12 mouse cellular contexts compared by ENCODE assay signal in genomic region chr4:45509416-45509815, GRCm38 (mm10). TPM values are rescaled to one million over a fixed set of nuclear protein-coding genes. Genes with fewer than 3 reads are reported as not detected.
A peak's percentile ranks its signal among the peaks of the same experiment; 100 is the strongest.
DNase-seq lines count a peak whose midpoint lies in the region; ATAC-seq and TF ChIP-seq lines count a peak whose summit lies in the region.
"Had no signal": no experiment of that assay in that cellular context is flagged by ENCODE, and none has a peak within 500 bp of the region (broad histone marks: within the 10 kb centered on the region; RNA-seq: fewer than 3 reads in every experiment).

No protein-coding gene starts in this region.

- WGBS in heart, embryonic 10.5 days: 88% methylated on average over 4 of the region's 4 CpGs
- WGBS in hindbrain, postnatal 0 days: 74% methylated on average over 4 of the region's 4 CpGs
- 80% methylated on average over 4 of the region's 4 CpGs for WGBS in hindbrain, embryonic 14.5 days
- 88% methylated on average over 4 of the region's 4 CpGs for WGBS in lung, postnatal 0 days
- WGBS in lung, adult 2 months: 91% methylated on average over 4 of the region's 4 CpGs
- 88% methylated on average over 4 of the region's 4 CpGs for WGBS in stomach, postnatal 0 days

- peaks cover 91% of the 10 kb centered on the region for H3K4me1 ChIP-seq in heart, embryonic 10.5 days
- peaks cover 26% of the 10 kb centered on the region for H3K4me1 ChIP-seq in hindbrain, postnatal 0 days (ENCODE audit: insufficient read depth, low read length)
- peaks cover 37% of the 10 kb centered on the region for H3K4me1 ChIP-seq in hindbrain, embryonic 14.5 days (replicated peaks; ENCODE audit: control insufficient read depth, insufficient read depth, low read length)
- peaks cover 44% of the 10 kb centered on the region for H3K4me1 ChIP-seq in lung, postnatal 0 days (ENCODE audit: insufficient read depth, low read depth, low read length)
- H3K4me1 ChIP-seq in lung, adult 2 months (ENCODE audit: control insufficient read depth, insufficient read depth, low read length): peaks cover 44% of the 10 kb centered on the region
- H3K4me1 ChIP-seq in stomach, postnatal 0 days (replicated peaks; ENCODE audit: control insufficient read depth, insufficient read depth): peaks cover 24% of the 10 kb centered on the region

- H3K9ac ChIP-seq in hindbrain, postnatal 0 days (replicated peaks; ENCODE audit: low read length): no peak overlapping the region
- H3K9ac ChIP-seq in hindbrain, embryonic 14.5 days: no peak overlapping the region
- H3K9ac ChIP-seq in lung, postnatal 0 days (replicated peaks; ENCODE audit: low read depth): no peak overlapping the region
- no peak overlapping the region for H3K9ac ChIP-seq in stomach, postnatal 0 days (ENCODE audit: low read length)
- H3K9ac ChIP-seq: liver, embryonic 14.5 days; neural tube, embryonic 15.5 days had no signal

- no peaks in the 10 kb centered on the region for H3K9me3 ChIP-seq in heart, embryonic 10.5 days
- no peaks in the 10 kb centered on the region for H3K9me3 ChIP-seq in hindbrain, postnatal 0 days (ENCODE audit: low read length)
- H3K9me3 ChIP-seq in hindbrain, embryonic 14.5 days (ENCODE audit: control insufficient read depth, low read length): no peaks in the 10 kb centered on the region
- H3K9me3 ChIP-seq in lung, postnatal 0 days (ENCODE audit: low read length): no peaks in the 10 kb centered on the region
- no peaks in the 10 kb centered on the region for H3K9me3 ChIP-seq in stomach, postnatal 0 days (ENCODE audit: control insufficient read depth, low read length)
- H3K9me3 ChIP-seq: neural tube, embryonic 15.5 days had no signal

- no peak for ATAC-seq in hindbrain, postnatal 0 days
- no peak for ATAC-seq in hindbrain, embryonic 14.5 days (ENCODE audit: low FRiP score)
- ATAC-seq in lung, postnatal 0 days: no peak
- ATAC-seq in stomach, postnatal 0 days (ENCODE audit: low FRiP score, low TSS enrichment): no peak

- DNase-seq in heart, embryonic 10.5 days (ENCODE audit: low spot score): no peak
- no peak for DNase-seq in heart, adult 9 months (ENCODE audit: low spot score in 2 of 2)
- peak; percentile 31 for DNase-seq in hindbrain, postnatal 0 days (ENCODE audit: low spot score)
- no peak for DNase-seq in hindbrain, embryonic 14.5 days (ENCODE audit: low spot score)
- no peak for DNase-seq in lung, postnatal 0 days (ENCODE audit: low spot score)
- DNase-seq in lung, adult 2 months: no peak
- DNase-seq in stomach, postnatal 0 days (ENCODE audit: low spot score): no peak
- no peak for DNase-seq in yolk sac, embryonic 10.5 days (ENCODE audit: low spot score)
- DNase-seq: right cerebral cortex, adult 18-20 months; spleen, adult 18-20 months had no signal

- no peak overlapping the region for H3K4me2 ChIP-seq in hindbrain, postnatal 0 days (ENCODE audit: low read depth, low read length)
- no peak overlapping the region for H3K4me2 ChIP-seq in hindbrain, embryonic 14.5 days (replicated peaks)
- no peak overlapping the region for H3K4me2 ChIP-seq in lung, postnatal 0 days (replicated peaks; ENCODE audit: low read depth, low read length)
- no peak overlapping the region for H3K4me2 ChIP-seq in stomach, postnatal 0 days (replicated peaks; ENCODE audit: low read depth)
- H3K4me2 ChIP-seq: neural tube, embryonic 15.5 days had no signal

- H3K27ac ChIP-seq in heart, embryonic 10.5 days: peak overlapping the region; percentile 93
- no peak overlapping the region for H3K27ac ChIP-seq in hindbrain, postnatal 0 days
- no peak overlapping the region for H3K27ac ChIP-seq in hindbrain, embryonic 14.5 days
- 0 out of 2 replicates have a peak overlapping the region, but pooled peaks have one; percentile 71 for H3K27ac ChIP-seq in lung, postnatal 0 days (ENCODE audit: low read length)
- peak overlapping the region; percentile 63 for H3K27ac ChIP-seq in stomach, postnatal 0 days (replicated peaks)
- H3K27ac ChIP-seq: liver, embryonic 14.5 days; neural tube, embryonic 15.5 days had no signal

- no peak for TF ChIP-seq POLR2A in lung, adult 2 months (IDR thresholded peaks at IDR 0.05; ENCODE audit: borderline replicate concordance, extremely low read depth, low read depth, low read length)

- no peak for TF ChIP-seq CTCF in hindbrain, postnatal 0 days (IDR thresholded peaks at IDR 0.05; ENCODE audit: low read depth)
- no peak for TF ChIP-seq CTCF in lung, postnatal 0 days (IDR thresholded peaks at IDR 0.05)
- TF ChIP-seq CTCF in lung, adult 2 months (IDR thresholded peaks at IDR 0.05; ENCODE audit: insufficient read depth, low read length): no peak
- TF ChIP-seq CTCF in stomach, postnatal 0 days (IDR thresholded peaks at IDR 0.05; ENCODE audit: low read depth): no peak

- no peak for TF ChIP-seq EP300 in lung, postnatal 0 days (IDR thresholded peaks at IDR 0.05)
- no peak for TF ChIP-seq EP300 in stomach, postnatal 0 days (optimal IDR thresholded peaks at IDR 0.05)

- H3K4me3 ChIP-seq in heart, embryonic 10.5 days: no peak overlapping the region
- no peak overlapping the region for H3K4me3 ChIP-seq in hindbrain, postnatal 0 days (ENCODE audit: low read length)
- H3K4me3 ChIP-seq in hindbrain, embryonic 14.5 days (replicated peaks; ENCODE audit: low read length): no peak overlapping the region
- no peak overlapping the region for H3K4me3 ChIP-seq in lung, postnatal 0 days (ENCODE audit: low read depth, low read length)
- H3K4me3 ChIP-seq in lung, adult 2 months (replicated peaks; ENCODE audit: extremely low read depth, low read depth, low read length): no peak overlapping the region
- no peak overlapping the region for H3K4me3 ChIP-seq in stomach, postnatal 0 days (ENCODE audit: low read depth, low read length)
- H3K4me3 ChIP-seq: neural tube, embryonic 15.5 days had no signal

- no peaks in the 10 kb centered on the region for H3K27me3 ChIP-seq in heart, embryonic 10.5 days (ENCODE audit: insufficient read depth, poor library complexity, severe bottlenecking)
- no peaks in the 10 kb centered on the region for H3K27me3 ChIP-seq in hindbrain, postnatal 0 days (ENCODE audit: insufficient read depth, low read length)
- no peaks in the 10 kb centered on the region for H3K27me3 ChIP-seq in hindbrain, embryonic 14.5 days (ENCODE audit: control insufficient read depth, insufficient read depth, low read length)
- no peaks in the 10 kb centered on the region for H3K27me3 ChIP-seq in lung, postnatal 0 days (replicated peaks; ENCODE audit: insufficient read depth, low read length)
- H3K27me3 ChIP-seq in stomach, postnatal 0 days (ENCODE audit: control insufficient read depth, insufficient read depth, low read length): no peaks in the 10 kb centered on the region
- H3K27me3 ChIP-seq: neural tube, embryonic 15.5 days had no signal

- no peaks in the 10 kb centered on the region for H3K36me3 ChIP-seq in heart, embryonic 10.5 days
- no peaks in the 10 kb centered on the region for H3K36me3 ChIP-seq in hindbrain, postnatal 0 days (ENCODE audit: insufficient read depth, low read length)
- H3K36me3 ChIP-seq in hindbrain, embryonic 14.5 days (replicated peaks; ENCODE audit: control insufficient read depth, insufficient read depth): no peaks in the 10 kb centered on the region
- H3K36me3 ChIP-seq in lung, postnatal 0 days (ENCODE audit: insufficient read depth, low read length): no peaks in the 10 kb centered on the region
- no peaks in the 10 kb centered on the region; the same call in 1 of the 2 replicates for H3K36me3 ChIP-seq in stomach, postnatal 0 days (ENCODE audit: control insufficient read depth, insufficient read depth, low read length)
- H3K36me3 ChIP-seq: neural tube, embryonic 15.5 days had no signal

RNA-seq across cellular contexts. Expression of gene Shb, which starts 22.9 kb away (rescaled TPM):
- 8.2 and 8.3 TPM in 2 replicates for polyA plus RNA-seq in heart, embryonic 10.5 days (2016; fragmentation: Nextera tagmentation; extraction: Ambion mirVana)
- total RNA-seq in hindbrain, postnatal 0 days (2014; rRNA removed): 29.0 and 33.6 TPM in 2 replicates
- polyA plus RNA-seq in hindbrain, postnatal 0 days (2015; fragmentation: Nextera tagmentation; extraction: Ambion mirVana): 5.5 and 6.1 TPM in 2 replicates
- polyA plus RNA-seq in hindbrain, embryonic 14.5 days (2014; fragmentation: Nextera tagmentation; extraction: Ambion mirVana): 8.7 and 9.9 TPM in 2 replicates
- polyA plus RNA-seq in lung, postnatal 0 days (2015; fragmentation: Nextera tagmentation; extraction: Ambion mirVana): 7.1 and 8.8 TPM in 2 replicates
- 36.2 and 37.7 TPM in 2 replicates for polyA plus RNA-seq in lung, adult 2 months (2012; rRNA removed)
- polyA plus RNA-seq in stomach, postnatal 0 days (2015; fragmentation: Nextera tagmentation; extraction: Ambion mirVana): 5.5 and 6.9 TPM in 2 replicates

Comparison
In these comparisons a context has a peak if more than half of its experiments do, and no peak if none do; other contexts are left out.
1. H3K27ac ChIP-seq: peak in heart, embryonic 10.5 days (single experiment), lung, postnatal 0 days (single experiment) and stomach, postnatal 0 days (single experiment); none in hindbrain, postnatal 0 days (single experiment) and hindbrain, embryonic 14.5 days (single experiment).